Mouse (Mus musculus): ENCODE results near the gene Akr1d1. TPM values are rescaled to one million over a fixed set of nuclear protein-coding genes. Genes with fewer than 3 reads are reported as not detected.

Gene Akr1d1
- 0.17 and 0.21 TPM in 2 replicates for polyA plus RNA-seq (2015; fragmentation: Nextera tagmentation; extraction: Ambion mirVana)

DNA sequence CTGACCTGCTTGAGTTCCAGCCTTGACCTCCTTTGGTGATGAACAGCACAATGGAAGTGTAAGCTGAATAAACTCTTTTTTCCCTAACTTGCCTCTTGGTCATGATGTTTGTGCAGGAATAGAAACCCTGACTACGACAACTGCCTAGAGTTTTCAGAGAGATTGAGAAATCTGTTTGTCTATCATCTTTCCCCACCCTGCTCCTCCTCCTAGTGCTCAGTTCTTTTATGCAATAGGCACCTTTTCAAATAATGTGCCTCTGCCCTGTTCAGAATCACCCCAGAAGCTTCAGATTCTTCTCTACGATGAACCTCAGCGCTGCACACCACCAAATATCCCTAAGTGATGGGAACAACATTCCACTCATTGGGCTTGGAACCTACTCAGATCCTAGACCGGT is at the start of gene Akr1d1:
Akr1d1 (plus strand) TSS at position 234 of the 400 bp plus-strand sequence.
- no peaks in the 10 kb centered on the region for H3K9me3 ChIP-seq (replicated peaks)
- 83% methylated on average over 4 of the region's 4 CpGs for WGBS
- H3K4me2 ChIP-seq (replicated peaks) = no peak within 1 kb of the TSS
- no peaks in the 10 kb centered on the region for H3K36me3 ChIP-seq
- H3K4me3 ChIP-seq (replicated peaks) = no peak within 1 kb of the TSS
- no peak within 1 kb of the TSS for H3K27ac ChIP-seq (replicated peaks)
- no peak within 1 kb of the TSS for H3K9ac ChIP-seq
- H3K4me1 ChIP-seq = no peaks in the 10 kb centered on the region
- no peaks in the 10 kb centered on the region for H3K27me3 ChIP-seq
- no peak for ATAC-seq (ENCODE audit: insufficient number of reproducible peaks, low FRiP score, low TSS enrichment, low read depth)

- 69% methylated on average over 3 of the region's 3 CpGs for WGBS
- H3K4me2 ChIP-seq (replicated peaks) = no peak overlapping the region
- H3K4me1 ChIP-seq = no peaks in the 10 kb centered on the region
- no peak for ATAC-seq (ENCODE audit: insufficient number of reproducible peaks, low FRiP score, low TSS enrichment, low read depth)
- no peaks in the 10 kb centered on the region for H3K27me3 ChIP-seq
- no peak overlapping the region for H3K4me3 ChIP-seq (replicated peaks)
- H3K9ac ChIP-seq = no peak overlapping the region
- H3K9me3 ChIP-seq (replicated peaks) = no peaks in the 10 kb centered on the region
- no peaks in the 10 kb centered on the region for H3K36me3 ChIP-seq
- no peak overlapping the region for H3K27ac ChIP-seq (replicated peaks)
Observed at GRCm38 (mm10) chr6:37481147-37481546, 48.8 kb upstream of the Akr1d1 start.

GRCm38 (mm10) chr6:37483262-37483661 is 46.7 kb upstream of the Akr1d1 start:
- Histone ChIP-seq H3K27ac (replicated peaks) (no peak overlapping the region), H3K9ac (no peak overlapping the region), H3K4me1 (no peaks in the 10 kb centered on the region), H3K4me3 (replicated peaks) (no peak overlapping the region), H3K27me3 (no peaks in the 10 kb centered on the region), H3K9me3 (replicated peaks) (no peaks in the 10 kb centered on the region), H3K36me3 (no peaks in the 10 kb centered on the region), H3K4me2 (replicated peaks) (no peak overlapping the region)
- ATAC-seq (ENCODE audit: insufficient number of reproducible peaks, low FRiP score, low TSS enrichment, low read depth) = no peak
- 64% methylated on average over 5 of the region's 5 CpGs for WGBS

- Histone ChIP-seq H3K36me3 (no peaks in the 10 kb centered on the region), H3K27me3 (no peaks in the 10 kb centered on the region), H3K27ac (replicated peaks) (no peak overlapping the region), H3K9me3 (replicated peaks) (no peaks in the 10 kb centered on the region), H3K4me2 (replicated peaks) (no peak overlapping the region), H3K4me3 (replicated peaks) (no peak overlapping the region), H3K9ac (no peak overlapping the region), H3K4me1 (no peaks in the 10 kb centered on the region)
- WGBS = 67% methylated on average over 1 of the region's 1 CpGs
- ATAC-seq (ENCODE audit: insufficient number of reproducible peaks, low FRiP score, low TSS enrichment, low read depth) = no peak
Observed at GRCm38 (mm10) chr6:37484588-37485070, 45.3 kb upstream of the Akr1d1 start.

GRCm38 (mm10) chr6:37486502-37486901 is 43.5 kb upstream of the Akr1d1 start:
- no peak overlapping the region for H3K9ac ChIP-seq
- WGBS = 71% methylated on average over 4 of the region's 4 CpGs
- ATAC-seq (ENCODE audit: insufficient number of reproducible peaks, low FRiP score, low TSS enrichment, low read depth) = no peak
- H3K36me3 ChIP-seq = no peaks in the 10 kb centered on the region
- no peak overlapping the region for H3K27ac ChIP-seq (replicated peaks)
- H3K9me3 ChIP-seq (replicated peaks) = no peaks in the 10 kb centered on the region
- no peak overlapping the region for H3K4me3 ChIP-seq (replicated peaks)
- no peaks in the 10 kb centered on the region for H3K4me1 ChIP-seq
- H3K4me2 ChIP-seq (replicated peaks) = no peak overlapping the region
- no peaks in the 10 kb centered on the region for H3K27me3 ChIP-seq

- Histone ChIP-seq H3K4me3 (replicated peaks) (no peak overlapping the region), H3K27me3 (no peaks in the 10 kb centered on the region), H3K9ac (no peak overlapping the region), H3K4me1 (no peaks in the 10 kb centered on the region), H3K27ac (replicated peaks) (no peak overlapping the region), H3K9me3 (replicated peaks) (no peaks in the 10 kb centered on the region), H3K36me3 (no peaks in the 10 kb centered on the region), H3K4me2 (replicated peaks) (no peak overlapping the region)
- 75% methylated on average over 3 of the region's 3 CpGs for WGBS
- ATAC-seq (ENCODE audit: insufficient number of reproducible peaks, low FRiP score, low TSS enrichment, low read depth) = no peak
Observed at GRCm38 (mm10) chr6:37492241-37492640, 37.7 kb upstream of the Akr1d1 start.

DNA sequence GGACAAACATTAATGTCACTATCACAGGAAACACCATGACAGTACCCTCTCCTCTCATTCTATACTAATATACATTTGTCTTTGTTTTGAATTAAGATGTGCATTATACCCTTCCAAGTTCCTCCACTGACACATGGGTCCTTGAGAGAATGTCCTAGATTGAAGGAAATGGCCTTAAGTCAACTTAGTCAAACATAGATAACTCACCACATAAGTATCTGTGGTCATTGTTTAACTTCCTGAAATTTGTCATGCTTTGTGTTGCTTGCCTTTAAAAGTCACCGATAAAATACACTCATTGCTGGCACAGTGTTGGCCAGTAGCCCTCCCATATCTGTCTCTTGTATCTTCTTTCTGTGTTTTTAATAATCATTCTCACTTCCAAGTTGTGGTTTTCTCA is 35.0 kb upstream of the Akr1d1 start:
- Histone ChIP-seq H3K4me3 (replicated peaks) (no peak overlapping the region), H3K36me3 (no peaks in the 10 kb centered on the region), H3K27me3 (no peaks in the 10 kb centered on the region), H3K9me3 (replicated peaks) (no peaks in the 10 kb centered on the region), H3K4me1 (no peaks in the 10 kb centered on the region), H3K4me2 (replicated peaks) (no peak overlapping the region), H3K9ac (no peak overlapping the region), H3K27ac (replicated peaks) (no peak overlapping the region)
- no peak for ATAC-seq (ENCODE audit: insufficient number of reproducible peaks, low FRiP score, low TSS enrichment, low read depth)
- 91% methylated on average over 1 of the region's 1 CpGs for whole genome bisulfite sequencing

GRCm38 (mm10) chr6:37496866-37497265 is 33.1 kb upstream of the Akr1d1 start:
- H3K9me3 ChIP-seq (replicated peaks) = no peaks in the 10 kb centered on the region
- no peaks in the 10 kb centered on the region for H3K36me3 ChIP-seq
- no peak overlapping the region for H3K9ac ChIP-seq
- H3K4me1 ChIP-seq = no peaks in the 10 kb centered on the region
- no peak overlapping the region for H3K27ac ChIP-seq (replicated peaks)
- WGBS = 79% methylated on average over 1 of the region's 1 CpGs
- no peak for ATAC-seq (ENCODE audit: insufficient number of reproducible peaks, low FRiP score, low TSS enrichment, low read depth)
- H3K4me2 ChIP-seq (replicated peaks) = no peak overlapping the region
- no peak overlapping the region for H3K4me3 ChIP-seq (replicated peaks)
- H3K27me3 ChIP-seq = no peaks in the 10 kb centered on the region

DNA sequence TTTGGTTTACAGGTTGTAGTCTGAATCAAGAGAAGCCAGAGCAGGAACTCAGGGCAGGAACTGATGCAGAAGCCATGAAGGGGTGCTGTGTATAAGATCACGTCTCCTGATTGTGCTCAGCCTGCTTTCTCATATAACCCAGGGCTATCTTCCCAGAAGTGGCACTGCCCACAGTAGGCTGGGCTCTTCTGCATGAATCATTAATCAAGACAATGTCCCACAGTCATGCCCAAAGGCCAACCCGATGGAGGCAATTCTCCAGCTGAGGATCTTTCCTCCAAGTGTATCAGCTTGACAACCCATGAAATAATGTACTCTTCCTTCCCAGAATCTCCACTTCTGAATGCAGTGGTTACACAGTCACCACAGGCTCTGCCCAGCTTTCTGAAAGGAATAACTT is 24.4 kb upstream of the Akr1d1 start:
- no peak overlapping the region for H3K4me3 ChIP-seq (replicated peaks)
- H3K9me3 ChIP-seq (replicated peaks) = no peaks in the 10 kb centered on the region
- no peaks in the 10 kb centered on the region for H3K27me3 ChIP-seq
- no peak overlapping the region for H3K9ac ChIP-seq
- no peak for ATAC-seq (ENCODE audit: insufficient number of reproducible peaks, low FRiP score, low TSS enrichment, low read depth)
- WGBS = 80% methylated on average over 2 of the region's 2 CpGs
- H3K27ac ChIP-seq (replicated peaks) = no peak overlapping the region
- H3K4me1 ChIP-seq = no peaks in the 10 kb centered on the region
- no peak overlapping the region for H3K4me2 ChIP-seq (replicated peaks)
- H3K36me3 ChIP-seq = no peaks in the 10 kb centered on the region

DNA sequence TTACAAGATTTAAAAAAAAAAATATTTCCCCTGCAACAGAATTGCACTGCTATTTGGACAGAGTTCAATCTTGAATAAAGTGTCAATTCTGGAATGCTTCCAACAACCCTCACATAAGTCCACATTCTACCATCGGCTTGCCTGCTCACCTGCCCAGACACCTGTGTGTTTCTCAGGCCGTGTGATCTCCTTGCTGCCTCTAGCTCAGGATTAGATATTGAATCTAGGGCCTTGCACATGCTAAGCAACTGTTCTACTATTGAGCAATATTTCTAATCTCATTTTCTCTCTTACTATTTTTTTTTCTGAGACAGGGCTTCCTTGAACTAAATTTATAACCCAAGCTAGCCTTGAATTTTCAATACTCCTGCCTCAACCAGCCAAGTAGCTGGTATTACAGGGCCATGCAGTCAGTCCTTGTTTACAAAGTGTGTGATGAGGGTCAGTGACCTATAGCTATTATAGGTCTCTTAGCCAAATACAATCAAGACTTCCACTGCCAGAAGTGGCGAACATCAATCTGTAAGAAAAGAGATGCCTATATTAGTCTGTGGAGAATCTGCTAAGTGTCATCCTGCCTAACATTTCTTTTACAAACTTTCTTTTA is 23.0 kb upstream of the Akr1d1 start:
- Histone ChIP-seq H3K27me3 (no peaks in the 10 kb centered on the region), H3K4me1 (no peaks in the 10 kb centered on the region), H3K4me3 (replicated peaks) (no peak overlapping the region), H3K4me2 (replicated peaks) (no peak overlapping the region), H3K9me3 (replicated peaks) (no peaks in the 10 kb centered on the region), H3K9ac (no peak overlapping the region), H3K27ac (replicated peaks) (no peak overlapping the region), H3K36me3 (no peaks in the 10 kb centered on the region)
- 74% methylated on average over 3 of the region's 3 CpGs for WGBS
- no peak for ATAC-seq (ENCODE audit: insufficient number of reproducible peaks, low FRiP score, low TSS enrichment, low read depth)

DNA sequence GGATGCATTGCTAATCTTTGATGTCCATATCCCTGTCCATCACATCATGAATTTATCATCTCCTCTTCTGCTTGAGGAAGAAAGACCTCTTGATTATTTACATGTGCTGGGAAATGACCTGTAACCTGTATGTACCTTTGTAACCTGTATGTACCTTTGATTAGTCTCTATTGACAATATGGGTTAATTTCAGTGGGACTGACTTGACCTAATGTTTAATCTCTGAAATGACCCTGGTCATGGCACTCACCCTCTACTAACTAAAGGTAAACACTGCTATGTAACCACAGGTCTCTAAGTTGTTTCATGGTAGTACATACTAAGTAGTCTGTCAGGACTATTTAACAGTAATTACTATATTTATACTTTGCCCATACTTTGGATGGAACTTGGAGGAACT is 19.2 kb upstream of the Akr1d1 start:
- H3K27me3 ChIP-seq = no peaks in the 10 kb centered on the region
- ATAC-seq (ENCODE audit: insufficient number of reproducible peaks, low FRiP score, low TSS enrichment, low read depth) = no peak
- H3K4me1 ChIP-seq = no peaks in the 10 kb centered on the region
- H3K4me2 ChIP-seq (replicated peaks) = no peak overlapping the region
- H3K27ac ChIP-seq (replicated peaks) = no peak overlapping the region
- no peak overlapping the region for H3K4me3 ChIP-seq (replicated peaks)
- no peak overlapping the region for H3K9ac ChIP-seq
- H3K36me3 ChIP-seq = no peaks in the 10 kb centered on the region
- H3K9me3 ChIP-seq (replicated peaks) = no peaks in the 10 kb centered on the region

DNA sequence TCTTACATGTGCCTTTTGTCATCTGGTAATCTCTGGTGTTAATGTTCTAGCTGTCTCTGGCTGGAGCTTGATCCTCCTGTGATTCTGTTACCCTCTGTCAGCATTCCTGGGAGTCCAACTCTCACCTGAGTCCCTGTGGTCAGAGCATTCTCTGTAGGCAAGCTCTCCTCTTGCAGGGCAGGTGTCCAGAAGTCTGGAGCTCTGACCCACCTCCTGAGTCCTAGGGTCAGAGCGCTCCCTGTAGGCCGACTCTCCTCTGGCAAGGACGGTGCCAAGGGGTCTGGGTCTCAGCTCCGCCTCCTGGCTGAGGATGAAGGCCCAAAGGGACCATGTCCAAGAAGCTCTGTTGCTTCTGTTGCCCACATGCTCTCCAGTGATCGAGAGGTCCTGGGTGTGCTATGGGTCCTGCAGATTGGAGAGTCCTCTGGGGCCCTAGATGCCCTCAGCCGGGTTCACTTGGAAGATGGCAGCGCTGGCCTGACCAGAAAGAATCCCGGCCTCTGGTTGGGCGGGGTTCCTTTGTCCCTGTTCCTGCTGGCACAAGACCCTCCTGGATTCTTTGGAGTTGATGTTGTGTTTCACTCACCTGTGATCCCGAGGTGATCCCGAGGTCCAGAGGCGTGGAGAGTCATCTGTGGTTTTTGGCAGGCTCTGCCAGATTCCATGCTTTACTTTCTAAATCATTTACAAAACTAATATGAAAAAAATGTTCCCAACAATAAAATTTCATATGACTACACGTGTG is 9.2 kb upstream of the Akr1d1 start:
- no peak overlapping the region for H3K9ac ChIP-seq
- no peaks in the 10 kb centered on the region for H3K9me3 ChIP-seq (replicated peaks)
- no peak overlapping the region for H3K4me3 ChIP-seq (replicated peaks)
- H3K27me3 ChIP-seq = no peaks in the 10 kb centered on the region
- no peak overlapping the region for H3K4me2 ChIP-seq (replicated peaks)
- H3K27ac ChIP-seq (replicated peaks) = no peak overlapping the region
- WGBS = 89% methylated on average over 13 of the region's 13 CpGs
- ATAC-seq (ENCODE audit: insufficient number of reproducible peaks, low FRiP score, low TSS enrichment, low read depth) = no peak
- no peaks in the 10 kb centered on the region for H3K4me1 ChIP-seq
- H3K36me3 ChIP-seq = no peaks in the 10 kb centered on the region
